Mouse (Mus musculus) 416B (cell line): ENCODE measurements around the gene Lpar1.

Source experiments
- DNase-seq: peaks from one replicate; pipeline ENCODE4 v3.0.0; 2011; ENCODE audit warnings: low read depth

The Lpar1 gene

GRCm38 (mm10) chr4:58506539-58507527 is 46.9 kb downstream of the Lpar1 start:
- DNase-seq: no peak

- no peak for DNase-seq
These were observed 49.4 kb downstream of the Lpar1 start for GRCm38 (mm10) chr4:58504250-58504649.

GRCm38 (mm10) chr4:58501012-58501777 is 52.5 kb downstream of the Lpar1 start:
- DNase-seq: no peak

- no peak for DNase-seq
These were observed 53.9 kb downstream of the Lpar1 start for GRCm38 (mm10) chr4:58499831-58500230.

GRCm38 (mm10) chr4:58499241-58499640 is 54.5 kb downstream of the Lpar1 start:
- no peak for DNase-seq

GRCm38 (mm10) chr4:58498734-58499133 is 55.0 kb downstream of the Lpar1 start:
- DNase-seq: no peak

GRCm38 (mm10) chr4:58497284-58497683 is 56.4 kb downstream of the Lpar1 start:
- no peak for DNase-seq

- DNase-seq: no peak
These were observed 57.0 kb downstream of the Lpar1 start for GRCm38 (mm10) chr4:58496743-58497142.

GRCm38 (mm10) chr4:58491742-58492141 is 62.0 kb downstream of the Lpar1 start:
- no peak for DNase-seq

- no peak for DNase-seq
These were observed 63.3 kb downstream of the Lpar1 start for GRCm38 (mm10) chr4:58490374-58490773.

- DNase-seq: no peak
These were observed 75.1 kb downstream of the Lpar1 start for GRCm38 (mm10) chr4:58478564-58478963.

- DNase-seq: no peak
These were observed 76.0 kb downstream of the Lpar1 start for GRCm38 (mm10) chr4:58477691-58478090.

- peak; percentile 12 for DNase-seq
These were observed 82.3 kb downstream of the Lpar1 start for GRCm38 (mm10) chr4:58471203-58471910.

GRCm38 (mm10) chr4:58469651-58470592 is 83.8 kb downstream of the Lpar1 start:
- DNase-seq: peak; percentile 89

- no peak for DNase-seq
These were observed 84.7 kb downstream of the Lpar1 start for GRCm38 (mm10) chr4:58469035-58469434.

- no peak for DNase-seq
These were observed 88.1 kb downstream of the Lpar1 start for GRCm38 (mm10) chr4:58465586-58465985.

GRCm38 (mm10) chr4:58464390-58465164 is 89.1 kb downstream of the Lpar1 start:
- DNase-seq: peak; percentile 68

- peak; percentile 89 for DNase-seq
These were observed 90.7 kb downstream of the Lpar1 start for GRCm38 (mm10) chr4:58462990-58463389.

- peak; percentile 74 for DNase-seq
These were observed 91.1 kb downstream of the Lpar1 start for GRCm38 (mm10) chr4:58462586-58462985.

- no peak for DNase-seq
These were observed 100.4 kb downstream of the Lpar1 start for GRCm38 (mm10) chr4:58453334-58453733.
